Mouse (Mus musculus): Measurements from ENCODE around the gene Armh4.

- TF ChIP-seq CTCF (conservative IDR thresholded peaks at IDR 0.05; ENCODE audit: insufficient read depth, insufficient read length, low read depth, low read length) (no peak), POLR2A (IDR thresholded peaks at IDR 0.05; ENCODE audit: low read depth, low read length) (no peak)
These were observed 683 bp upstream of the Armh4 start for GRCm38 (mm10) chr14:49783866-49784265.

All from kidney, adult 2 months (tissue).